Mouse (Mus musculus) kidney, postnatal 14 days (tissue): Measurements from ENCODE around the gene Hecw1.

ENCODE experiments used
- DNase-seq: peaks from one replicate; pipeline ENCODE4 v3.0.0; 2022; ENCODE audit warnings: mixed read lengths

Gene Hecw1

GRCm38 (mm10) chr13:14522906-14523269 lies at the start of gene Hecw1:
Gene Hecw1 (minus strand): TSS chr13:14523228.
- no peak for DNase-seq

- DNase-seq, result no peak
Measured at GRCm38 (mm10) chr13:14561336-14561735, 38.3 kb upstream of the Hecw1 start.

- DNase-seq, result no peak
Measured at GRCm38 (mm10) chr13:14552628-14553027, 29.6 kb upstream of the Hecw1 start.

GRCm38 (mm10) chr13:14542860-14543259 lies 19.8 kb upstream of the Hecw1 start:
- no peak for DNase-seq

GRCm38 (mm10) chr13:14522128-14522905 lies 711 bp downstream of the Hecw1 start:
- no peak for DNase-seq

- DNase-seq, result no peak
Measured at GRCm38 (mm10) chr13:14521746-14522127, 1.3 kb downstream of the Hecw1 start.

GRCm38 (mm10) chr13:14519605-14520004 lies 3.4 kb downstream of the Hecw1 start:
- no peak for DNase-seq

- no peak for DNase-seq
Measured at GRCm38 (mm10) chr13:14517478-14517877, 5.5 kb downstream of the Hecw1 start.

GRCm38 (mm10) chr13:14515106-14515505 lies 7.9 kb downstream of the Hecw1 start:
- no peak for DNase-seq

GRCm38 (mm10) chr13:14513934-14514333 lies 9.1 kb downstream of the Hecw1 start:
- no peak for DNase-seq

GRCm38 (mm10) chr13:14506765-14507164 lies 16.3 kb downstream of the Hecw1 start:
- no peak for DNase-seq

GRCm38 (mm10) chr13:14500251-14500650 lies 22.8 kb downstream of the Hecw1 start:
- no peak for DNase-seq

GRCm38 (mm10) chr13:14498780-14499179 lies 24.2 kb downstream of the Hecw1 start:
- DNase-seq, result no peak

- no peak for DNase-seq
Measured at GRCm38 (mm10) chr13:14496954-14497353, 26.1 kb downstream of the Hecw1 start.

- no peak for DNase-seq
Measured at GRCm38 (mm10) chr13:14487812-14488211, 35.2 kb downstream of the Hecw1 start.

GRCm38 (mm10) chr13:14471121-14471520 lies 51.9 kb downstream of the Hecw1 start:
- no peak for DNase-seq

GRCm38 (mm10) chr13:14467517-14467916 lies 55.5 kb downstream of the Hecw1 start:
- DNase-seq, result no peak

GRCm38 (mm10) chr13:14461036-14461435 lies 62.0 kb downstream of the Hecw1 start:
- DNase-seq, result no peak

- no peak for DNase-seq
Measured at GRCm38 (mm10) chr13:14457043-14457442, 66.0 kb downstream of the Hecw1 start.

GRCm38 (mm10) chr13:14439540-14439939 lies 83.5 kb downstream of the Hecw1 start:
- DNase-seq, result no peak

- DNase-seq, result no peak
Measured at GRCm38 (mm10) chr13:14428845-14429553, 94.0 kb downstream of the Hecw1 start.

GRCm38 (mm10) chr13:14424836-14425235 lies 98.2 kb downstream of the Hecw1 start:
- no peak for DNase-seq

- no peak for DNase-seq
Measured at GRCm38 (mm10) chr13:14413405-14413804, 109.6 kb downstream of the Hecw1 start.

GRCm38 (mm10) chr13:14374470-14374869 lies 148.6 kb downstream of the Hecw1 start:
- DNase-seq, result no peak
